Mouse (Mus musculus) limb, embryonic 11.5 days (tissue): ENCODE measurements around the gene Tnfaip6. TPM values are rescaled to one million over a fixed set of nuclear protein-coding genes. Genes with fewer than 3 reads are reported as not detected.

Experiments used
- ATAC-seq: fragments of 200-750 bp; cut with Nextera tagmentation; 2 replicates; pipeline ENCODE4 v1.8.0; 2017; ENCODE audit warnings: low read depth; ENCODE audit not compliant: insufficient number of reproducible peaks, low FRiP score, low TSS enrichment
- DNase-seq: peaks from one replicate; pipeline ENCODE4 v3.0.0-alpha.2; 2015; ENCODE audit warnings: low spot score
- H3K27ac ChIP-seq: fragments of 300-500 bp; sonication (generic); replicated peaks from 2 replicates; pipeline ENCODE4 v1.5.1; 2014; ENCODE audit warnings: low read depth, mild to moderate bottlenecking, low read length
- H3K27me3 ChIP-seq: fragments of 300-500 bp; sonication (generic); 2 replicates; pipeline ENCODE4 v1.6.1; 2014; ENCODE audit warnings: mild to moderate bottlenecking, low read length, mixed read lengths; ENCODE audit not compliant: control insufficient read depth, insufficient read depth
- H3K36me3 ChIP-seq: fragments of 300-500 bp; sonication (generic); 2 replicates; pipeline ENCODE4 v1.6.1; 2014; ENCODE audit warnings: mild to moderate bottlenecking, low read length, moderate library complexity, mixed read lengths; ENCODE audit not compliant: control insufficient read depth, insufficient read depth
- H3K4me1 ChIP-seq: fragments of 300-500 bp; sonication (generic); 2 replicates; pipeline ENCODE4 v1.6.1; 2014; ENCODE audit warnings: low read length, mixed read lengths; ENCODE audit not compliant: control insufficient read depth, insufficient read depth
- H3K4me2 ChIP-seq: fragments of 300-500 bp; sonication (generic); 2 replicates; pipeline ENCODE4 v1.6.1; 2014; ENCODE audit warnings: low read depth, mild to moderate bottlenecking, moderate library complexity; ENCODE audit not compliant: severe bottlenecking
- H3K4me3 ChIP-seq: fragments of 300-500 bp; sonication (generic); 2 replicates; pipeline ENCODE4 v1.5.1; 2014; ENCODE audit warnings: low read depth, low read length
- H3K9ac ChIP-seq: fragments of 300-500 bp; sonication (generic); 2 replicates; pipeline ENCODE4 v1.6.1; 2014; ENCODE audit warnings: mild to moderate bottlenecking, low read length
- H3K9me3 ChIP-seq: fragments of 300-500 bp; sonication (generic); 2 replicates; pipeline ENCODE4 v1.6.1; 2016; ENCODE audit warnings: low read length; ENCODE audit not compliant: control insufficient read depth
- WGBS: fragments of 180-500 bp; shearing (Covaris S2); extraction: QIAGEN DNeasy Blood & Tissue Kit; methylation state at CpG from one replicate; pipeline ENCODE4 v1.1.7; 2014; 5-methylcytosine and 5-hydroxymethylcytosine counted together
- polyA plus RNA-seq: library from polyadenylated mRNA; unstranded; fragments of >200 nt; fragmentation: Nextera tagmentation; extraction: Ambion mirVana; gene quantifications from 2 replicates; pipeline ENCODE4 v1.2.1, GENCODE M21; 2014

The Tnfaip6 gene
- polyA plus RNA-seq, 1 experiment from 2014 or later: 46.9 TPM

DNA sequence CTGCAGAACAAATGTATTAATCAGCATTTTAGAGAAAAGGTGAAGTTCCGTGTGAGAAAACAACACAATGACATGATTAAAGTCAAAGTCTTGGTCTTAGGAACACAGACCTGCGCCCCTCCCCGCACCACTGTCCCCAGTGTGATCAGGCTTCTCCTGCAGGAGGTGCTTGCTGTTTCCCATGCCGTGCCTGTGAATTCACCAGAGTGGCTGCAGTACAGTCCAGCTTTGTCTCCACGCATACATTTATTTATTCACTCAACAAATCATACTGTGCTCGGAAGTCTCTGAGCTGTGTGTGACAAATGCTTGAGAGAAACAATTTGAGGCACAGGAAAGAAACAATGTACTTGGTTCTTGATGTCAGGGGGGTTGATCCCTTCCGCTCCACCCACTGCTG is 21.4 kb upstream of the Tnfaip6 start:
- WGBS: 55% methylated on average over 7 of the region's 7 CpGs

DNA sequence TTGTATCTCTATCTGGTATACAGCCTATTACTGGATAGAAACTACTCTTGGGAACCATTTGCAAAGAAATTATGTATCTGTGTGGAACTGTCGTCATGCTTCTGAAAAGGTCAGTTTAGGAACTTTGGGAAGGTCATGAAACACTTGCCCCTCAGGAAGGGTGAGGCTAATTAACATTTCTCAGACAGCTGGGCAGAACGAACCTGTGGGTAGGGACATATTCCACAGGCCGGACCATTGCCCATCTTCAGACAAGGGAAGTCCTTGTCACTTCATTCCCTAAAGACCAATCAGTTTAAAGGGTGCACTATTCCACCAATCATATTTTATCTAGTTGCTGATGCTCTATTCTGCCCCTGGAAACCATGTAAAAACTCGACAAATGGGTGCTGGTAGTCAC is 10.7 kb upstream of the Tnfaip6 start:
- Histone ChIP-seq H3K27me3 (no peaks in the 10 kb centered on the region), H3K27ac (no peak overlapping the region), H3K9me3 (no peaks in the 10 kb centered on the region), H3K4me3 (no peak overlapping the region), H3K36me3 (no peaks in the 10 kb centered on the region), H3K9ac (no peak overlapping the region), H3K4me2 (no peak overlapping the region), H3K4me1 (no peaks in the 10 kb centered on the region)
- ATAC-seq: no peak
- WGBS: 84% methylated on average over 4 of the region's 4 CpGs
- no peak for DNase-seq

More for the DNA sequence above, 21.4 kb upstream of the Tnfaip6 start:
- H3K4me3 ChIP-seq: no peak overlapping the region
- no peak overlapping the region for H3K4me2 ChIP-seq
- H3K4me1 ChIP-seq: no peaks in the 10 kb centered on the region
- no peaks in the 10 kb centered on the region for H3K36me3 ChIP-seq
- DNase-seq: no peak
- H3K9me3 ChIP-seq: no peaks in the 10 kb centered on the region
- H3K9ac ChIP-seq: no peak overlapping the region
- no peak overlapping the region for H3K27ac ChIP-seq
- ATAC-seq: no peak
- H3K27me3 ChIP-seq: no peaks in the 10 kb centered on the region

DNA sequence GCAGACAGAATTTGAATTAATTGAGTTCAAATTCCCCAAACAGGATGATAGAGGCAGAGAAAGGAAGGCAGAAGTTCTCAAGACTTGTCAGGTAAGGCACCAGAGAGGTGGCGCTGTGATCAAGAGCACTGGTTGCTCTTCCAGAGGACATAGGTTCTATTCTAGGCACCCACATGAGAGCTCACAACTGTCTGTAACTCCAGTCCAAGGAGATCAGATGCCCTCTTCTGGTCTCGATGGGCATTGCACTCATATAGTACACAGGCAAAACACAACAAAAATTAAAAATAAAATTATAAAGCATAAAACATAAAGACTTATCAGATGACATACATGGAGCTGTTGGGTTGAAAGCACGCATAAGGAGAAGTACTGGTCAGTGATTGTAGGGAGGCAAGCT is 8.4 kb upstream of the Tnfaip6 start:
- 83% methylated on average over 3 of the region's 3 CpGs for WGBS
- DNase-seq: no peak
- H3K9ac ChIP-seq: no peak overlapping the region

DNA sequence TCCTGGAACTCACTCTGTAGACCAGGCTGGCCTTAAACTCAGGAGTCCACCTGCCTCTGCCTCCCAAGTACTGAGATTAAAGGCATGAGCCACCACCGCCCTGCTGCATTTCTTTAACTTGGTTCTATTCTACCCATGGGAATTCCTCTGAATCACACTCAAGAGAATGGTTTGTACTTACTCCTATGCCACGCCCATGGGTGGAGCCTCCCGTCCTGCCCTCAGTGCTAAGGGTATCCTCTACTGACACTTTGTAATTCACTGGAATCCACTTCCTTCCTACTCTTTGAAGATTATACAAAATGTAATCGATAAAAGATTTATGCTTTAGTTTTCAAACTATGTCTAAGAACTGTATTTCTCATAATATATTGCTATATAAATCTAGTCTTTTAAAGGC is 6.3 kb upstream of the Tnfaip6 start:
- Histone ChIP-seq H3K4me3 (no peak overlapping the region), H3K4me2 (no peak overlapping the region), H3K27me3 (no peaks in the 10 kb centered on the region), H3K36me3 (no peaks in the 10 kb centered on the region), H3K9me3 (no peaks in the 10 kb centered on the region), H3K4me1 (no peaks in the 10 kb centered on the region), H3K27ac (no peak overlapping the region), H3K9ac (no peak overlapping the region)
- no peak for DNase-seq
- WGBS: 81% methylated on average over 4 of the region's 4 CpGs
- no peak for ATAC-seq

More for the DNA sequence above, 8.4 kb upstream of the Tnfaip6 start:
- Histone ChIP-seq H3K9me3 (no peaks in the 10 kb centered on the region), H3K27me3 (no peaks in the 10 kb centered on the region), H3K36me3 (no peaks in the 10 kb centered on the region), H3K27ac (no peak overlapping the region), H3K4me3 (no peak overlapping the region), H3K4me1 (no peaks in the 10 kb centered on the region), H3K4me2 (no peak overlapping the region)
- ATAC-seq: no peak

DNA sequence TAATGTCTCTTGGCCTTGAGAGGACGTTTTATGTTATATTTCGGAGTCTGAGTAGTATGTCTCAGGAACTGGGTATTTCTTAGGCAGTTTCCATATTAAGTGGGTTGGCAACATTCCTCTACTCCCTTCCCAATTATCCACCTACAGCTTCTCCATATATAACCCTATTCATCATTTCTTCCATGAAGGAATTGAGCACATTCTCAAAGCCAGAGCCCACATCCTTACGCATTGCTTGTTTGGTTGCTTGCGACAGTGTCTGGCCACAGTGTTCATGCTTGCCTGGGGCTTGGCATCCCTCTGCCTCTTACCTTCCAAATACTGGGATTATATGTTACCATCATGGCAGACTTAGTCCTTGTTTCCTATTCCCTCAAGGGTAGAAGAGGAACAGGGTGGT is 3.2 kb upstream of the Tnfaip6 start:
- H3K4me1 ChIP-seq: peaks cover 3% of the 10 kb centered on the region
- no peak overlapping the region for H3K9ac ChIP-seq
- ATAC-seq (no peak), DNase-seq (no peak)
- no peaks in the 10 kb centered on the region for H3K36me3 ChIP-seq
- H3K27ac ChIP-seq: no peak overlapping the region
- WGBS: 92% methylated on average over 4 of the region's 4 CpGs
- H3K4me3 ChIP-seq: no peak overlapping the region
- no peak overlapping the region for H3K4me2 ChIP-seq
- H3K9me3 ChIP-seq: no peaks in the 10 kb centered on the region
- H3K27me3 ChIP-seq: no peaks in the 10 kb centered on the region

DNA sequence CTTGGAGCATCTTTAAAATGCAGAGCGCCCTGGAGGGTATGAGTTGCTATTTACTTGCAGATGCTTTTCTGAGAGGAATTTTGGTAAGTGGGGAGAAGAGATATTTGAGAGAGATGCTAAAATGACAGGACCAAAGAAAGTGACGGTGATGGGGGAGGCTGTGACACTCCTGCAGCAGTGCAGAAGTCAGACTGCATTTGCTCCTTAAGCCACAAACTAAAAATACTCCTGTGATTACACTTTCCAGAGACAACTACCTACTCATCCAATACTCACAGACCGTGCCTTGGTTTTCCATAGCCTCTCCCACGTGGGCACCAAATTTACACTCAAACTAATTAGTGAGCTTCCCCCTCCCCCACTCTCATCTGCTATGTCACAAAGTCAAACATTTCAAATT is 2.7 kb upstream of the Tnfaip6 start:
- H3K9ac ChIP-seq: no peak overlapping the region
- ATAC-seq (no peak), DNase-seq (no peak)
- H3K9me3 ChIP-seq: no peaks in the 10 kb centered on the region
- H3K36me3 ChIP-seq: no peaks in the 10 kb centered on the region
- H3K27me3 ChIP-seq: no peaks in the 10 kb centered on the region
- H3K27ac ChIP-seq: no peak overlapping the region
- H3K4me3 ChIP-seq: no peak overlapping the region
- peaks cover 3% of the 10 kb centered on the region for H3K4me1 ChIP-seq
- 75% methylated on average over 4 of the region's 4 CpGs for WGBS
- H3K4me2 ChIP-seq: no peak overlapping the region

DNA sequence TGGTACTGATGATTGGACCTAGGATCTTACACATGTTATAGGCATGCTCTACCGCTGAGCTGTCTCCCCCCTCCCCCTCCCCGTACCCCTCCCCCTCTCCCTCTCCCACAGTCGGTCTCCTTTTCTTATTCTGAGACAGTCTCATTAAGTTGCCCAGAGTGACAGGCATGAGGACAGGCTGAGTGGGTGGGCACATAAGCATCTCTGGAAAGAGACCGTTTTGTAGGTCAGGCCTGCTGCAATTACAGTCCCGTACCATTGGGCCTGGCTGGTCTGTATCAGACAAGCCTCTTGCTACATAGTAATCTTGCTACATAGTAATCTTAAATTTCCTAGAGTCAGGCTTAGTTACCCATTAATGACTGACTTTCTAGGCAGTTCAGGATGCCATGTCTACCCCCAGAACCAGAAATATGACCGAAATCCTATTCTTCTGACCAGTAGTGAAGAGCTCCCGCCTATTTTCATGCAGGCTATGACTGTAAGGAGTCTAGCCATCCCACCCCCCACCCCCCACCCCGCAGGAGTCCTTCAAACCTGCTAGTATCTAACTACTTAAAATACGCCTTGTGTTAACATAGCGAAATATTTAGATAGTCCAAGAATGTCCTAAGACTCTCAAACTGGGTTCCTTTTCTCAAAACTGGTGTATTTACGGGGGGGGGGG is 747 bp upstream of the Tnfaip6 start:
- 42% methylated on average over 9 of the region's 11 CpGs for WGBS
- peak; percentile 29 for DNase-seq
- H3K9ac ChIP-seq: no peak overlapping the region
- H3K36me3 ChIP-seq: no peaks in the 10 kb centered on the region
- peaks cover 3% of the 10 kb centered on the region for H3K4me1 ChIP-seq
- H3K9me3 ChIP-seq: no peaks in the 10 kb centered on the region
- H3K4me2 ChIP-seq: peak overlapping the region; percentile 61
- peak overlapping the region; percentile 43; the same call in 1 of the 2 replicates for H3K4me3 ChIP-seq
- no peak for ATAC-seq
- no peak overlapping the region for H3K27ac ChIP-seq
- H3K27me3 ChIP-seq: no peaks in the 10 kb centered on the region

DNA sequence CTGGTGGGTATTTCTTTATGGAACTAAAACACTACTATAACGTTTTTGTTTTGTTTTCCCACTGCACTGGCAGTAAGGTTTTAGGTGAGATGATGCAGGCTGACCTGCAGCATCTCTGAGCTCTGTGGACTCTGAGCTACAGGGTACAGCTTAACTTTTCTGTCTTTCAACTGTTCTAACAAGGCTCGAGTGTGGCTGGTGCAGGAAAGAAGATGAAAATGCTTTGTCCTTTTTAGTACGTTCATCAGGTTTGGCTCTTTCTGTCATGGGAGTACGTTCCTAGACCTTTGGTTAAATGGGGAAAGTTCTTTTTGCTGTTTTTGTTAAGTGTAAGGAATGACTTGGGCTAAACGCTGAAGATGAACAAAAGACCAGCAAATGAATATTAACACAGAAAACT is 749 bp downstream of the Tnfaip6 start:
- H3K9ac ChIP-seq: peak overlapping the region; percentile 69
- peak overlapping the region; percentile 61 for H3K4me2 ChIP-seq
- no peaks in the 10 kb centered on the region for H3K36me3 ChIP-seq
- H3K4me1 ChIP-seq: peaks cover 3% of the 10 kb centered on the region
- ATAC-seq (no peak), DNase-seq (peak; percentile 53)
- H3K4me3 ChIP-seq: peak overlapping the region; percentile 43
- H3K27ac ChIP-seq: peak overlapping the region; percentile 36
- no peaks in the 10 kb centered on the region for H3K27me3 ChIP-seq
- WGBS: 25% methylated on average over 5 of the region's 5 CpGs
- no peaks in the 10 kb centered on the region for H3K9me3 ChIP-seq
